Mouse (Mus musculus) testis, adult 2 months (tissue): ENCODE data around the gene Fn3krp.

Experiments used
- CTCF ChIP-seq: fragments of 200-500 bp; IDR thresholded peaks from 2 replicates; pipeline ENCODE4 v1.5.1; 2012; ENCODE audit warnings: low read depth, mild to moderate bottlenecking, inconsistent platforms, low read length, moderate library complexity; ENCODE audit not compliant: control insufficient read depth, insufficient read depth, insufficient replicate concordance
- POLR2A ChIP-seq: fragments of 200-500 bp; IDR thresholded peaks from 2 replicates; pipeline ENCODE4 v1.6.1; 2012; ENCODE audit warnings: low read depth, mild to moderate bottlenecking, inconsistent platforms, low read length, moderate library complexity; ENCODE audit not compliant: control insufficient read depth

DNA sequence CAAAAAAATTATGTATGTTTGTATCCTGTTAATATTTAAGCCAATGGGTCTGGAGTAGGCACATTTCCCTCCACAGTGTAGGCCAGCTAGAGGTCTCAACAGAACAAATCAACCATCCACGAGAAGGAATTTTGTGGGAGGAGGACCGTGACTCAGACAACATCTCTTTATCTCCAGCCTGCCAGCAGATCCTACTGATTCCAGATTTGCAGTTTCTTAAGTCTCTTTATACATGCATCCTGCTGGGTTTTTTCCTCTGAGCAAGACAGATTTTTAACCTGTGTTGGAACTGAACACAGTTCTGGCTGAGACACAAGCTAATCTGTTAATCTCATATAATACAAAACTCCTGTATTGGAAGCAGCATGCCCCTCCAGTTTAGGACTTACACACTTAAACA is 2.3 kb upstream of the Fn3krp start:
- TF ChIP-seq CTCF (no peak), POLR2A (no peak)
